Mouse (Mus musculus) spleen, adult 2 months (tissue): ENCODE results near the gene Tuba3a.

Source experiments
- CTCF ChIP-seq: fragments of 200-500 bp; IDR thresholded peaks from 2 replicates; pipeline ENCODE4 v1.5.1; 2011; ENCODE audit warnings: mild to moderate bottlenecking, inconsistent platforms; ENCODE audit not compliant: insufficient read depth, insufficient read length, insufficient replicate concordance; ENCODE audit errors: extremely low read depth
- POLR2A ChIP-seq: fragments of 200-500 bp; IDR thresholded peaks from 2 replicates; pipeline ENCODE4 v1.6.1; 2011; ENCODE audit warnings: low read depth, low read length, inconsistent platforms

- TF ChIP-seq CTCF (no peak), POLR2A (no peak)
These were observed 47.4 kb downstream of the Tuba3a start for GRCm38 (mm10) chr6:125238396-125238795.
